Mouse (Mus musculus): Measurements from ENCODE around the gene Scd1.

Gene Scd1

GRCm38 (mm10) chr19:44407341-44408222, at the start of gene Scd1:
Scd1 (minus strand) TSS chr19:44407879.
- no peak for DNase-seq (ENCODE audit: low spot score in 2 of 2)

- DNase-seq (ENCODE audit: low spot score in 2 of 2) = no peak
These were observed 47.7 kb upstream of the Scd1 start for GRCm38 (mm10) chr19:44455356-44455755.

GRCm38 (mm10) chr19:44454862-44455261, 47.2 kb upstream of the Scd1 start:
- no peak for DNase-seq (ENCODE audit: low spot score in 2 of 2)

- no peak for DNase-seq (ENCODE audit: low spot score in 2 of 2)
These were observed 40.2 kb upstream of the Scd1 start for GRCm38 (mm10) chr19:44447927-44448326.

- no peak for DNase-seq (ENCODE audit: low spot score in 2 of 2)
These were observed 38.1 kb upstream of the Scd1 start for GRCm38 (mm10) chr19:44445755-44446154.

- DNase-seq (ENCODE audit: low spot score in 2 of 2) = no peak
These were observed 31.6 kb upstream of the Scd1 start for GRCm38 (mm10) chr19:44439302-44439701.

- no peak for DNase-seq (ENCODE audit: low spot score in 2 of 2)
These were observed 30.3 kb upstream of the Scd1 start for GRCm38 (mm10) chr19:44437975-44438374.

GRCm38 (mm10) chr19:44432084-44432483, 24.4 kb upstream of the Scd1 start:
- DNase-seq (ENCODE audit: low spot score in 2 of 2) = no peak

- no peak for DNase-seq (ENCODE audit: low spot score in 2 of 2)
These were observed 20.0 kb upstream of the Scd1 start for GRCm38 (mm10) chr19:44427721-44428120.

- no peak for DNase-seq (ENCODE audit: low spot score in 2 of 2)
These were observed 14.5 kb upstream of the Scd1 start for GRCm38 (mm10) chr19:44422051-44422631.

GRCm38 (mm10) chr19:44419530-44419929, 11.9 kb upstream of the Scd1 start:
- no peak for DNase-seq (ENCODE audit: low spot score in 2 of 2)

- peak; percentile 38 to 74 for DNase-seq (ENCODE audit: low spot score in 2 of 2)
These were observed 11.3 kb upstream of the Scd1 start for GRCm38 (mm10) chr19:44418945-44419344.

- DNase-seq (ENCODE audit: low spot score in 2 of 2) = no peak
These were observed 10.9 kb upstream of the Scd1 start for GRCm38 (mm10) chr19:44418544-44418943.

GRCm38 (mm10) chr19:44418061-44418460, 10.4 kb upstream of the Scd1 start:
- no peak for DNase-seq (ENCODE audit: low spot score in 2 of 2)

GRCm38 (mm10) chr19:44417448-44417847, 9.8 kb upstream of the Scd1 start:
- no peak for DNase-seq (ENCODE audit: low spot score in 2 of 2)

- no peak for DNase-seq (ENCODE audit: low spot score in 2 of 2)
These were observed 8.6 kb upstream of the Scd1 start for GRCm38 (mm10) chr19:44416240-44416639.

GRCm38 (mm10) chr19:44415464-44415863, 7.8 kb upstream of the Scd1 start:
- no peak for DNase-seq (ENCODE audit: low spot score in 2 of 2)

- DNase-seq (ENCODE audit: low spot score in 2 of 2) = no peak
These were observed 2.8 kb upstream of the Scd1 start for GRCm38 (mm10) chr19:44410269-44410992.

GRCm38 (mm10) chr19:44408595-44408994, 916 bp upstream of the Scd1 start:
- no peak for DNase-seq (ENCODE audit: low spot score in 2 of 2)

- no peak for DNase-seq (ENCODE audit: low spot score in 2 of 2)
These were observed 505 bp upstream of the Scd1 start for GRCm38 (mm10) chr19:44408223-44408545.

GRCm38 (mm10) chr19:44403546-44403945, 4.1 kb downstream of the Scd1 start:
- no peak for DNase-seq (ENCODE audit: low spot score in 2 of 2)

GRCm38 (mm10) chr19:44400484-44401197, 7.0 kb downstream of the Scd1 start:
- no peak for DNase-seq (ENCODE audit: low spot score in 2 of 2)
